Mouse (Mus musculus) stomach, embryonic 14.5 days (tissue): ENCODE measurements around the gene Cnnm3. TPM values are rescaled to one million over a fixed set of nuclear protein-coding genes. Genes with fewer than 3 reads are reported as not detected.

ENCODE experiments used
- ATAC-seq: fragments of 200-750 bp; cut with Nextera tagmentation; 2 replicates; pipeline ENCODE4 v1.8.0; 2017; ENCODE audit warnings: low read depth, moderate TSS enrichment; ENCODE audit not compliant: insufficient number of reproducible peaks, insufficient read depth, low FRiP score
- H3K27ac ChIP-seq: fragments of 300-500 bp; sonication (generic); 2 replicates; pipeline ENCODE4 v1.5.1; 2014; ENCODE audit warnings: mild to moderate bottlenecking, low read length, moderate library complexity, mixed read lengths
- H3K27me3 ChIP-seq: fragments of 300-500 bp; sonication (generic); 2 replicates; pipeline ENCODE4 v1.6.1; 2014; ENCODE audit warnings: low read length, control low read depth, mixed read lengths; ENCODE audit not compliant: control insufficient read depth, insufficient read depth
- H3K36me3 ChIP-seq: fragments of 300-500 bp; sonication (generic); 2 replicates; pipeline ENCODE4 v1.6.1; 2014; ENCODE audit warnings: mild to moderate bottlenecking, control low read depth, low read length, moderate library complexity, mixed read lengths; ENCODE audit not compliant: control insufficient read depth, insufficient read depth
- H3K4me1 ChIP-seq: fragments of 300-500 bp; sonication (generic); 2 replicates; pipeline ENCODE4 v1.6.1; 2014; ENCODE audit warnings: low read length, control low read depth, mixed read lengths; ENCODE audit not compliant: control insufficient read depth, insufficient read depth
- H3K4me2 ChIP-seq: fragments of 300-500 bp; sonication (generic); replicated peaks from 2 replicates; pipeline ENCODE4 v1.6.1; 2014; ENCODE audit warnings: low read depth, low read length, control low read depth
- H3K4me3 ChIP-seq: fragments of 300-500 bp; sonication (generic); 2 replicates; pipeline ENCODE4 v1.5.1; 2014; ENCODE audit warnings: low read depth, low read length, control low read depth
- H3K9ac ChIP-seq: fragments of 300-500 bp; sonication (generic); replicated peaks from 2 replicates; pipeline ENCODE4 v1.6.1; 2014; ENCODE audit warnings: low read depth, mild to moderate bottlenecking, control low read depth, low read length, moderate library complexity, mixed read lengths
- H3K9me3 ChIP-seq: fragments of 300-500 bp; sonication (generic); 2 replicates; pipeline ENCODE4 v1.6.1; 2016; ENCODE audit warnings: low read depth, low read length, control low read depth; ENCODE audit not compliant: control insufficient read depth
- WGBS: fragments of 180-500 bp; shearing (Covaris S2); extraction: QIAGEN DNeasy Blood & Tissue Kit; methylation state at CpG from one replicate; pipeline ENCODE4 v1.1.7; 2014; 5-methylcytosine and 5-hydroxymethylcytosine counted together
- polyA plus RNA-seq: library from polyadenylated mRNA; unstranded; fragments of >200 nt; fragmentation: Nextera tagmentation; extraction: Ambion mirVana; gene quantifications from 2 replicates; pipeline ENCODE4 v1.2.1, GENCODE M21; 2014

The Cnnm3 gene
- polyA plus RNA-seq, 1 experiment from 2014 or later = 8.4 TPM

GRCm38 (mm10) chr1:36542925-36543324, 31.3 kb downstream of the Cnnm3 start:
- no peak overlapping the region for H3K4me3 ChIP-seq
- H3K9ac ChIP-seq = no peak overlapping the region
- no peak overlapping the region for H3K27ac ChIP-seq
- ATAC-seq = no peak
- no peaks in the 10 kb centered on the region for H3K27me3 ChIP-seq
- 94% methylated on average over 9 of the region's 9 CpGs for WGBS
- peaks cover 23% of the 10 kb centered on the region for H3K36me3 ChIP-seq
- no peak overlapping the region for H3K4me2 ChIP-seq
- peaks cover 15% of the 10 kb centered on the region; the same call in 1 of the 2 replicates for H3K4me1 ChIP-seq
- no peaks in the 10 kb centered on the region for H3K9me3 ChIP-seq

- Histone ChIP-seq H3K9me3 (no peaks in the 10 kb centered on the region), H3K27me3 (no peaks in the 10 kb centered on the region), H3K9ac (no peak overlapping the region), H3K4me2 (no peak overlapping the region), H3K4me3 (no peak overlapping the region), H3K36me3 (peaks cover 23% of the 10 kb centered on the region), H3K4me1 (peaks cover 33% of the 10 kb centered on the region; the same call in 1 of the 2 replicates), H3K27ac (no peak overlapping the region)
- WGBS = 76% methylated on average over 2 of the region's 2 CpGs
- ATAC-seq = no peak
Measured at GRCm38 (mm10) chr1:36545382-36545781, 33.7 kb downstream of the Cnnm3 start.

GRCm38 (mm10) chr1:36545845-36546600, 34.4 kb downstream of the Cnnm3 start:
- Histone ChIP-seq H3K27me3 (no peaks in the 10 kb centered on the region), H3K9me3 (no peaks in the 10 kb centered on the region), H3K4me3 (peak overlapping the region; percentile 62), H3K4me1 (peaks cover 33% of the 10 kb centered on the region; the same call in 1 of the 2 replicates), H3K4me2 (peak overlapping the region; percentile 80), H3K36me3 (peaks cover 26% of the 10 kb centered on the region), H3K27ac (no peak overlapping the region), H3K9ac (peak overlapping the region; percentile 43; the same call in 1 of the 2 replicates)
- WGBS = 65% methylated on average over 19 of the region's 19 CpGs
- ATAC-seq = no peak

GRCm38 (mm10) chr1:36546888-36547471, 35.3 kb downstream of the Cnnm3 start, which contains the start of gene Ankrd39:
Gene Ankrd39, minus strand, starts transcription at chr1:36547445.
- peaks cover 33% of the 10 kb centered on the region; the same call in 1 of the 2 replicates for H3K4me1 ChIP-seq
- peak within 1 kb of the TSS; percentile 62 for H3K4me3 ChIP-seq
- peak within 1 kb of the TSS; percentile 79; the same call in 1 of the 2 replicates for H3K27ac ChIP-seq
- ATAC-seq = peak; percentile 97
- peak within 1 kb of the TSS; percentile 43; the same call in 1 of the 2 replicates for H3K9ac ChIP-seq
- H3K36me3 ChIP-seq = peaks cover 35% of the 10 kb centered on the region
- H3K4me2 ChIP-seq = peak within 1 kb of the TSS; percentile 80
- H3K9me3 ChIP-seq = no peaks in the 10 kb centered on the region
- WGBS = under 1% methylated on average over 43 of the region's 43 CpGs
- H3K27me3 ChIP-seq = no peaks in the 10 kb centered on the region

GRCm38 (mm10) chr1:36547981-36548598, 36.4 kb downstream of the Cnnm3 start:
- Histone ChIP-seq H3K4me1 (peaks cover 33% of the 10 kb centered on the region; the same call in 1 of the 2 replicates), H3K27me3 (no peaks in the 10 kb centered on the region), H3K9ac (no peak overlapping the region), H3K4me2 (no peak overlapping the region), H3K4me3 (no peak overlapping the region), H3K36me3 (peaks cover 47% of the 10 kb centered on the region), H3K9me3 (no peaks in the 10 kb centered on the region), H3K27ac (peak overlapping the region; percentile 79; the same call in 1 of the 2 replicates)
- no peak for ATAC-seq
- WGBS = 36% methylated on average over 9 of the region's 9 CpGs

GRCm38 (mm10) chr1:36548771-36549170, 37.1 kb downstream of the Cnnm3 start:
- Histone ChIP-seq H3K27ac (no peak overlapping the region), H3K36me3 (peaks cover 53% of the 10 kb centered on the region), H3K9me3 (no peaks in the 10 kb centered on the region), H3K4me1 (peaks cover 33% of the 10 kb centered on the region; the same call in 1 of the 2 replicates), H3K4me2 (no peak overlapping the region), H3K9ac (no peak overlapping the region), H3K4me3 (no peak overlapping the region), H3K27me3 (no peaks in the 10 kb centered on the region)
- ATAC-seq = no peak
- WGBS = 38% methylated on average over 8 of the region's 8 CpGs

DNA sequence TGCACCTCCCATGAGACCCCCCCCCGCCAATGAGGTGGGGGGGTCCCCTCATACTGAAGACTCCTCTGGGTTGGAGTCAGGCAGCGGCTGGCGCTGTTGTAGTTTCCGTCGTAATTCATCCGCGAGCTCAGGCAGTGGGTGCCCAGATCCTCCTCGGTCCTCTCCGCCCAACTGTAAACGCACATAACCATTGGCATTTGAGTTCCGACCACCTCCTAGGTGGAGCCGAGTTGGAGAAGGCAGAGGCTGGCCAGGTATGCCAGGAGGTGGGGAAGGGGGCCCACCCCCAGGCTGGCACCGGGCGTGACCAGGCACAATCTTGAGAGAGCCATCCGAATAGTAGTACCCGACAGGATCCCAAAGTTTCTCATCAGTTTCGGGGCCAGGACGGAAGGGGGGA, 37.8 kb downstream of the Cnnm3 start:
- Histone ChIP-seq H3K9me3 (no peaks in the 10 kb centered on the region), H3K4me1 (peaks cover 39% of the 10 kb centered on the region), H3K4me2 (no peak overlapping the region), H3K4me3 (no peak overlapping the region), H3K36me3 (peaks cover 61% of the 10 kb centered on the region), H3K9ac (no peak overlapping the region), H3K27me3 (no peaks in the 10 kb centered on the region), H3K27ac (no peak overlapping the region)
- ATAC-seq = no peak
- 71% methylated on average over 18 of the region's 18 CpGs for WGBS

GRCm38 (mm10) chr1:36550075-36550863, 38.6 kb downstream of the Cnnm3 start:
- no peaks in the 10 kb centered on the region for H3K9me3 ChIP-seq
- H3K36me3 ChIP-seq = peaks cover 68% of the 10 kb centered on the region
- no peak overlapping the region for H3K4me3 ChIP-seq
- no peak overlapping the region for H3K9ac ChIP-seq
- no peak for ATAC-seq
- no peak overlapping the region for H3K4me2 ChIP-seq
- no peak overlapping the region for H3K27ac ChIP-seq
- WGBS = 80% methylated on average over 20 of the region's 20 CpGs
- H3K27me3 ChIP-seq = no peaks in the 10 kb centered on the region
- peaks cover 47% of the 10 kb centered on the region for H3K4me1 ChIP-seq
